Mouse (Mus musculus) gastrocnemius, adult 8-10 months (tissue): ENCODE measurements around the gene Klhl36. TPM values are rescaled to one million over a fixed set of nuclear protein-coding genes. Genes with fewer than 3 reads are reported as not detected.
A peak's percentile ranks its signal among the peaks of the same experiment; 100 is the strongest.
"Not testable (repeated sequence)": the region's sequence is repeated elsewhere in the genome, so short reads cannot be mapped to it uniquely, and the experiment has no call there.

Experiments used
- DNase-seq, 2 experiments: peaks; one replicate each; pipeline ENCODE4 v3.0.0; 2022; ENCODE audit warnings: low spot score in 2 of 2
- total RNA-seq, 4 experiments: library from RNA; stranded (reverse); gene quantifications; 2 replicates each; pipeline ENCODE4 v1.2.4; 2022

The Klhl36 gene
- total RNA-seq, 4 experiments from 2014 or later, result 0.90 to 2.1 (median 1.6) TPM

DNA sequence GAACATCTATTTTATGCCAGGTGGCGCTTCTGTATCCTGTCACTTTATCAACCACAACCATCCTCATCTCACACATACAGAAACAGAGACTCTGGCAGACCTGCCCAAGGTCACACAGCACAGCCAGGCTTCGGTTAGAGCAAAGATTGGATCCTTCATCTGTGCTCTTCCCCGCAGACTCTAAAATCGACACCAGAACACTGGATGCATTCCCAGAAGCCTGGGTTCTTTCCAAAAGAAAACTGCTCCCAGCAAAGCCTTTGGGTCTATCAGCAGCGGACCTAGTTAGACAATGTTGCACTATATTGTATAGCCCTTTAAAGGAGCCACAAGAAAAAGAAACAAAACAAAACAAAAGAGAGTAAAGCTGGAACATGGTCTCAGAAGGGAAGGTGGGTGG, 26.8 kb upstream of the Klhl36 start:
- DNase-seq, result no peak

DNA sequence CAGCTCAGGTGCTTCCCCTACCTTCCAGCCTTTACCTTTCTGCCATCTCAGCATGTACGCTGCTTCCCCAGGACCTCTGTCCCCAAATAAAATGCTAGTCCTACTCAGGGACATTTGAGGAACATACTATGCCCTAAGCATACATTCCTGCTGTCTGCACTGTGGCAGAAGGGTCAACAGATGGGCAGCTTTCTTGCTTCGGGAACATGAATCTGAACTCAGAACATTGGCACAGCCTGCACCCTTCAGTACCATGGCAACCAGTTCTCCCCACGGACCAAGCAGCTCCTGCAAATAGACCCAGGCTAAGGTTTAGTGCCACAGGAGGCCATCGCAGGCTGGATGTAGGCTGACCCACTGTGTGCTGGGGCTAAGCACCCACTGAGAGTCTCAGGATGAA, 25.2 kb upstream of the Klhl36 start:
- DNase-seq, result no peak

DNA sequence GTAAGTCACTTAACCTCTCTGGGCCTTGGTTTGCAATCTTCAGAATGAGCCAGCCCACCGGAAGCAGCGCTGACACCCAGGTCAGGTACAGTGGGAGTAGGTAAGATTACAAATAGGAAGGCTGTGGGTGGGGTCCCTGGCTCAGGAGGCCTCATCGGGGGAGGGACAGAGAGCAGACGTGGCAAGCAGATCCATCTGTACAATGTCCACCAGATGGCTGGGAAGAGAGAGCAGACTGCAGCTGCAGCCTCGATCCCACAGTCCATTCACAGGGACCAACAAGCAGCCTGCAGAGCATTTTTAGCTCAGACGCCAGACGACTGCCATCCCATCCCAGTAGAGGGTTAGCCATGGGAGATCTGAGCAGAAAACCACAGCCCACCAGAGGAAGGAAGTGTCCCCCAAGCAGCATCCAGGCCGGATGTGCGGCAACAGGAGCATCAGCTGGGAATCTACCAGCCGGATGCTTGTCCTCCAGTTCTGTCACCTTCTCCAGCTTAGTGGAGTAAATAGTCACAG, 24.5 kb upstream of the Klhl36 start:
- no peak for DNase-seq

DNA sequence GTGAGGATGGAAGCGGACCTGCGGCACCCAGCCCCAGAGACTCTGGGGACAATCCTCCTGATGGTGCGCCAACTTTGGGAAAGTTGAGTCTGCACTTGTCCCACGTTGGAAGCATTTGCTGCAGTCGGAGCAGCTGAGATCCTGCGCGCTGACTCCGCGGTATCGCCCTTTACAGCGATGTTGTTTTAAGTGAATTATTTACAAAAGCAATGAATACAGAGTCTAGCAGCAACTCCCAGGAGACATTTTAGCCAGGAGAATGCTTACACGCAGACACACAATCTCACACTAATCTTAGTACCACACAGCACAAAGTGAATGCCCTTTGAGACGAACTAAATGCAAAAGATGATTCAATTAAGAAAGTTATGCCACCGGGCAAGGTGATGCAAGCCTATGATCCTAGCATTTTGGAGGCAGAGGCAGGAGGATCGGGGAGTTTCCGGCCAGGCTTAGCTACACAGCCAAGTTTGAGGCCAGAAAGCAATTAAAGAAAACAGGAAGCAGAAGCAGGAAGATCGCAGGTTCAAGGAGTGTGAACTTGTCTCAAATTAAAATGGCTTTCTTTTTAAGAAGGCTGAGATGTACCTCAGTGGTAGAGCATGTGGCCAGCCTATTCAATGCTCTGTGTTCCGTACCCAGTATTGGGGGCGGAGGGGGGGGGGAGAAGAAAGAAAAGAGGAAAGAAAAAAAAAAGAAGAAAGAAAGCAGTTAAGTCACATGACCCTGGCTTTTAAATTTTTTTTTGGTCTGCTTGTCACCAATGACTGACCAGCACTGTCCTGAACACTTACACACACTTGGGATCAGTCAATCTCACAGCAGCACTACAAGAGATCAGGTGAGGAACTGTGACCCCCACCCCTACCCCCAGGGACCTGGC, 23.7 kb upstream of the Klhl36 start:
- DNase-seq, result no peak

DNA sequence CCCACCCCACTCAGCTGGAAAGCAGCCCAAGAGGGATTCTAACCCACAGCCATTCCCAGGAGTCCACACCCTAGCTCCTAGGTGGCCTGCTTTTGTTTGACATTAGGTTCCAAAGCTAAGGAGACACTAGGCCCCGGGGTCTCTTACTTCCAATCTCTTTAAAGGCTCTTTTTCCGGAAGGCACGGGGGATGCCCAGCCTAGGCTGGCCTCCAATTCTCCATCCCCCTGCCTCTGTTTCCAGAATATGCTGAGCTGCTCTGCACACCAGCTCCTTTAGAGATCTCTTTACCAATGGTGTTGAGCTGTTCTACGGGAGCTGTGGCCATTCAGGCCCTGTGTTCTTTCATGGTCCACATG, 23.1 kb upstream of the Klhl36 start:
- no peak for DNase-seq

DNA sequence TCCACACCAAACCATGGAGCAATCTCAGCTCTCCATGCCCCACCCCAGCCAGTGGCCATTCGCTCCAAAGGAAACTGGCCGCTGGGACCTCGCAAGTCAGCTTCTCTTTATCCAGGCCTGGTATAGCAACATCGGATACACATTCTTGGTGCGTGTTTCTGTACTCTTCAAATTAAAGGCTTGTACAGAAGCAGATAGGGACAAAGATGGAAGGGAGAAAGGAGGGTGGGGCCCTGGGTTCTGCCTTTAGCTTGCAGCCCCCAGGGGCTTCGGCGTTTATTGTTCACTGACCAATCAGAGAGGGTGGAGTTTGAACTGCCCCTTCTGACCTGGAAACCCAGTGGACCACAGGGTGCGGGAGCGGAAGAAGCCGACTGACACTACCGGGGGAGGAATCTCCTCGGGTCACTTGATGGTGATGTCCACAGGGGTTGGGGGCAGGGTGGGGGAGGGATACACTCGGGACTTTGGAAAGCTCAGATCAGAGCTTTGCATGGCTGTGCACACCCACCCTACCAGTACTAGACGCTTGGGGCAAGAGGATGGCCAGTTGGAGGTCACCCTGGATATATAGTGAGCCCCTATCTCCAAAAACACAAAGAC, 22.5 kb upstream of the Klhl36 start:
- DNase-seq, result no peak

DNA sequence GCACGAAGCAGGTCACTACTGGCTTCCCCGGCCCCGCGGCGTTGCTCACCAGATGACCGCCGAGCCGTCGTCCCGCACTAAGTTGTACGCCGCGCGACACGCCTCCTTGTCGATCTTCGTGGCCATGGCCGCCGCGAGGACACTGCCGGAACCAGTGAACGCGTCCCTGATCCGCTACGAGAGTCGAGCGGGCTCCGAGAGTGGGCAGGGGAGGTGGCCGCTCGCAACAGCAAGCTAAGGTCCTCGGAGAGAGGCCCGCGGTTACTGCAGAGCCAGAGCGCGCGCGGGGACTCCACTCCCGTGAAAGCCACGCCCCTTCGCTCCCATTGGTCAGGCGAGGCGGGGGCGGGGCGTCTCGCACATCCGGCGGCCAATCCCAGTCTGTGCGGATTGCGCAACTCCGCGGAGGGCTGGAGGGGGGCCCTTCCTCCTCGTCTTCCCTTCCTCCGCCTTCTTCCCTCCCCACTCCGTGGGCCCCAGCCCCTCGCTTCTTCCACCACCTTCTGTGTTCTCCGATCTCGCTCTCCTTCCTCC, 21.7 kb upstream of the Klhl36 start, which contains the start of gene Cotl1:
Gene Cotl1, minus strand, starts transcription at position 270 of the 534 bp plus-strand sequence.
- peak; percentile 95 to 96 for DNase-seq

DNA sequence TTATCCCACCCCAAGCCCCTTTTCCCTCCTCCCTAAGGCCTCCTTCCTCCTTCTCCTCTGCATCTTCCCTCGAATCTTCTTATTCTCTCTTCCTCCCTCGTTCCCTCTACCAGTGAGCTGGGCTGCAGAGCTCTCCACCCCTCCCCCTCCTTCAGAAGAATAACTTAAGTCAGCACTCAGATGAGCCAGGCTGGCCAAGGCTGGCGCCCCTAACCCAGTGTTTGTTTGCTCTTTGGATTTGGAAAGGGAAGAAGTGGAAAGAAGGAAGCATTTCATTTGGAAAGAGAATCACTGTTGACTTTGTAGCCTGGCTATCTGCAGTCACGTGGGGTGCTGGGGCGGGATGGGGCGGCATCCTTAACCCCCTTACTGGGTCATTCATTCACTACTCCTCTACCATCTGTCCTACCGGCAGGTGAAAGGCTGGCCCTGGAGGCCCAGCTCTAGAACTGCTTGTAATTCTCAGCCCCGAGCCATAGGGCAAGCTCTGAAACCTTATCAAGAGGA, 21.1 kb upstream of the Klhl36 start:
- no peak for DNase-seq

DNA sequence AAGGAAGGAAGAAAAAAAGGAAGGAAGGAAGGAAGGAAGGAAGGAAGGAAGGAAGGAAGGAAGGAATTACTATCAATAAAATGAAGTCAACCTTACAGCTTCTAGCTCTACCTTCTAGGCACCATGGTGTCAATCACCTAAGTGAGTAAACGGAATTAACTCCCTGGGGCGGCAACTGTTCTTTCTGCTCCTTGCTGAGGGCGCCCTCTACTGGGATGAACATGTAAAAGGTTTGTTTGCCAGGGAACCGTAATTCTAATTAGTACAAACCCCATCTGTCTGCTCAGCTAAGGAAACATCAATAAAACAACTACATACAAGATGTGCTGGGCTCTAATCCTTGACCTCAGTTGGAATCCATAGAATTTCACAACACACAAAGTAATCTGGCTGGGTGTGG, 18.6 kb upstream of the Klhl36 start:
- DNase-seq, result peak; percentile 31 to 38

DNA sequence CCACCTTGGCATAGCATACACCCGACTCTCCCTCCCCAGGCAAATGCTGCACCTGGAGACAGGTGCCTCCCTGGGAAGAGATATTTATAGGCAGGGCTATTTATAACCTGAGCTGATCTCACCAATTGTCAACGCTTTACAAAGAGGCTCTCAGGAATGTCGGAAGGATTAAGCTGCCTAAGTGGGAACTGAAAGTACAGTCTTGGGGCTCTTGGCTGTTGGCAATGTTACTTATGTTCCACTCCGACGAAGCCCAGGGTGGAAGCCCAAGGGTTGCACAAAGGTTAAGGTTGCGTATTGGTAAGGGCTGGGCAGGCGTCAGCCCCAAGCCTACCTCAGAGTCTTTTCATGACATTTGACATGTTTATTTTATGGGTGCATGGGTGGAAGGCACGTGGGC, 17.5 kb upstream of the Klhl36 start:
- DNase-seq, result no peak

DNA sequence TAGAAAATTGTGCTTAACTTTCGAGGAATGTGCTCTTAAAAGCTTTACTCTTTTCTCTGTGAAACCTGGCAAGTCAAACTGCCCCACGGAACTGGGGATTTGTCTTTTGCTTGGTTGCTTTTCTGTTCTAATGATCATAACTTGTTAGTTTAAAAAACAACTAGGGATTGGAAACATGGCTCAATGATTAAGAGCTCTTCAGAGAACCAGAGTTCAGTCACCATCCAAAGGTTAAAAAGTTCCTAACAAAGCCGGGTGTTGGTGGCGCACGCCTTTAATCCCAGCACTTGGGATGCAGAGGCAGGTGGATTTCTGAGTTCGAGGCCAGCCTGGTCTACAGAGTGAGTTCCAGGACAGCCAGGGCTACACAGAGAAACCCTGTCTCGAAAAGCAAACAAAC, 16.3 kb upstream of the Klhl36 start:
- not testable (repeated sequence) for DNase-seq

DNA sequence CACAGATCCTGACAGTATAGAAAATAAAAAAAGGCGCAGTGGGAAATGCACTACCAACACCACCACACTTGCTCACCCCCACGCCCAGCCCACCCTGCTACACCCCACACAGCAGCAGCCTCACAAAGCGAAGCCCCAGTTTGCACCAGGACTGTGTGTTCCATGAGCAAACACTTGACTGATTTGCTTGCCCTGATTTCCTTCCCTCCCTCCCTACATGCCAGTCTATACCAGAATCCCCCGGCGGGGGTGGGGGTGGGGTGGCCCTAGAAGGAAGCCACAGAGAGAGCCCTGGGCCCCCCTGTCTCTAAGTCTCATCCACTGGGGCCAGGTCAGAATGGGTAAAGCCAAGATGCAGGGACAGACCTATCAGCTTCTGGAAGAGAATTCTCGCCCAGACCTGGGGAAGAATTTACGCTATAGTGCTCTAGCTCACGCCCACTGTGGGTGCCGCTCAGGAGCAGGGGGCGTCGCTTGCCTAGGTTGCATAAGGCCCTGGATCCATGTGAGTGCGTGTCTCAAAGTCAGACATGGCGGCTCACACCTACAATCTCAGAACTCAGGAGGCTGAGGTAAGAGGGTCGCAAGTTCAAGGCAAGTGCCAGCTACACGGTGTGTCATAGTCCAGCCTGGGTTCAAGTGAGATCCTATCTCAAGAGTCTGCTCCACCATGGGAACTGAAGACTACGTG, 14.7 kb upstream of the Klhl36 start:
- no peak for DNase-seq

DNA sequence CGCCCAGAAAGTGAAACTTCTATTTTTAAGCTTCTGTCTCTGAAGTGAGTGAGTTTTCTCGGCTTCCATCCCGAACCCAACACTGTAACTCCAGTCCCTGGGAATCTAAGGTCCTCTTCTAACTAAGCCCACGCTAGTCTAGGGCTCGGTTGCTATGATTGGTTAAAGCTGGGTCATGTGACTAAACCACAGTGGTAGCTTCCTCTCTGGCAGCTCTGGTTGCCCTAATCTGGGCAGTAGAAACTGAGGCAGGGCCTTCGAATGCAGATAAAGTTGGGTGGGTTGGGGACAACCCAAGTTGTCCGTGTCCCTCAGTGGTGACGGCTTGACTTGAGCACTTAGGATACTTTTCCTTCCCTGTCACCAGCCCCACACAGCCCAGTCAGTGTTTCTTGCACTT, 8.5 kb upstream of the Klhl36 start:
- no peak for DNase-seq

DNA sequence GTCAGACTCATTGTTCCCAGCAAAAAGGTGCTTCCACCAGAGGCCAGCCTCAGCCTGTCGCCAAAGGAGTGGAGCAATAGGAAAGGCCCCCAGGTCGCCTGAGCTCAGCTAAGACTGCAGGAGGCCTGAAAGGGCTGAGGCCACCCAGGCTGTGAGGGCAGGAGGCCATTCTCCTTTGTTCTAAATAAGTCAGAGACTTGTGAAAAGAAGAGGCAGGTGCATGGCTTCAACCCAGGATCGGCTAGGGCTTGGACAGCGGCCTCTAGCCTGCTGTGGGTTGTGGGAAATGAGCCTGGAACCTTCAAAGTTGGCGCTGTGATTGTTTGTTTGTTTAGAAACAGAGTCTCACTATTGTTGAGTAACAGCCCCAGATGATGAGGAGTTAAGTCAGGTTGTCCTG, 8.0 kb upstream of the Klhl36 start:
- no peak for DNase-seq

DNA sequence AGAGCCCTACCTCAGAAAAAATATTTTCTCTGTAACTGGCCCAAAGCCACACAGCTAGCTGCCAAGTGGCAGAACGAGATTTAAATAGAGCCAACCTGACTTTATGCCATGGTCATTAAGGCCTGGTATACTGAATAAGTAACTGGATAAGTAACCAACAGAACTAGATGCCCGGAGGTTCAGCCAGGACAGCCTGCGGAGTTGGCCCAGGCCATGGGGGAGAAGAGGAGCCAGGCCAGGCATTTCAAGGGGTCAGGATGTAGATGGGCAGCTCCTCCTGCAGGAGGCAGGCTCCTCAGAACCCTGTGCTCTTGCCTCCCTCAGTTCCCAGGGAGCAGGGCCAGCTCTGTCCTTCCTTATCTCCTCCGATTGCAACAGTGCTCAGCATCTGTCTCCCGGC, 6.4 kb upstream of the Klhl36 start:
- DNase-seq, result peak; percentile 55 to 73

DNA sequence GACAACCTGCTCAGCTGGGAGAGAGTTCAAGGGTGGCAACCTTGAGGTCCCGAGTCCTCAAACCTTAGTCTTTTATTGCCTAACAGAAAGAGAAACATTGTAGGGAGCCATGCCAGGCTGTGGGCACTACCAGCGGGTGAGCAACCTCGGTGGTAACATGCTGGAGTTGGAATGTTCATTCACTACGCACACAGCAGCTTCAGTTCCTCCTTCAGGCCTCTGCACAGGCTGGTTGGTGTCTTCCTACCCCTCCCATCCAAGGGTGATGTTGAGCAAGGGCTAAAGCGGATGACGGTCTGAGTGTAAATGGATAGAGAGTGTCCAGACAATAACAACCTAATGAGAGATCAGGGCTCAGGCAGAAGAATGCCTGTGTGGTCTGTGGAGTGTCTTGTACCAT, 4.3 kb upstream of the Klhl36 start:
- DNase-seq, result no peak

DNA sequence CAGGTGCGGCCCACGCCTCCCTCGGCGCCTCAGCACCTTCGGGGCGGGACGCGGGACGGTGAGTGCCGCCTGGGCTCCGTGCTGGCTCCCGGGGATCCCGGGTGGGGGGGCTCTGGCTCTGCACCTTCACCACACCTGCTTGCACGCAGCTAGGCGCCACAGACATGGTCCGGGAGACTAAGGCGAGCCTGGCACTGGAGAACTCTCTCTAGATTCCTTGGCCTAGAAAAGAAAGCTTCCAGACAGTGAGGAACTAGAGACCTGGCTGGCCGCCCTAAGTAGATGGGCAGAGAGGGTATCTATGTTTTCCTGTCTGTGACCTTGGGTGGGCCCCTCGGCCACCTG, 296 bp downstream of the Klhl36 start:
- no peak for DNase-seq

DNA sequence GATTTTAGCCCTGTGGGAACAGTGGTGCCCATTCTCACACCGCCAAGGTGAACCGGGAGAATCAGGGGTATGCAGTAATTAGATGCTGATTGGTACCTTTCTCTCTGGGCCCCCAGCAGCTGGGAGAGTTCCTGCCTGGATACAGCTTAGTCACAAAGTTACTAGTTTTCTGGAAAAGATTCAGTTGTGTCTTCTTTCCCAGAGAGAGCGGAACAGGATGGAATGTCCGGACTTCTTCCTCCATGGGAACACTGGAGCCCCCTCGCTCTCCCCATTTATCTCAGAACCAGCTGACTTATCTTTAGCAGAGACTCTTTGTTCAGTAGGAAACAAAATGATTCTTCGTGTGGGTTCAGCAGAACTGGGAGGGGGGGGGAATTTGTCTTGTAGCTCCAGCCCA, 683 bp downstream of the Klhl36 start:
- no peak for DNase-seq

DNA sequence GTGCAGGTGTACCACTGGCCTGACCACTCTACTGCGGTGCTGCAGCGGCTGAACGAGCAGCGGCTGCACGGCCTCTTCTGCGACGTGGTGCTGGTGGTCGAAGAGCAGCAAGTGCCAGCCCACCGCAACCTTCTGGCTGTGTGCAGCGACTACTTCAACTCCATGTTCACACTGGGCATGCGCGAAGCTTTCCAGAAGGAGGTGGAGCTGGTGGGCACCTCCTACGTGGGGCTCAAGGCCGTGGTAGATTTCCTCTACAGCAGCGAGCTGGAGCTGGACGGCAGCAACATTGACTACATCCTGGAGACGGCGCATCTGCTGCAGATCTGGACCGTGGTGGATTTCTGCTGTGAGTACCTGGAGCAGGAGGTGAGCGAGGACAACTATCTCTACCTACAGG, 7.5 kb downstream of the Klhl36 start:
- DNase-seq, result no peak

DNA sequence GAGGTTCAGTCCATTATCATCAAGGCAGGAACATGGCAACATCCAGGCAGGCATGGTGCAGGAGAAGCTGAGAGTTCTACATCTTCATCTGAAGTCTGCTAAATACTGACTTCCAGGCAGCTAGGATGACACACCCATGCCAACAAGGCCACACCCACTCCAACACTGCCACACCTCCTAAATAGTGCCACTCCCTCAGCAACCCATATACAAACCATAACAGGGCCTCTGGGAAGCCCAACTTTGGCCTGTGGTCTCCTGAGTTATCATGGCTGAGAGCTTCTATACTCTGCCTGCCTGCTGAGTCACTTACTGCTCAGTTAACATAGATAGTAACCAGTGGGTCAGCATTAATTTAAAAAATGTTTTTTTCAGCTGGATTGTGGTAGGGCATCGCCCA, 11.1 kb downstream of the Klhl36 start:
- no peak for DNase-seq

DNA sequence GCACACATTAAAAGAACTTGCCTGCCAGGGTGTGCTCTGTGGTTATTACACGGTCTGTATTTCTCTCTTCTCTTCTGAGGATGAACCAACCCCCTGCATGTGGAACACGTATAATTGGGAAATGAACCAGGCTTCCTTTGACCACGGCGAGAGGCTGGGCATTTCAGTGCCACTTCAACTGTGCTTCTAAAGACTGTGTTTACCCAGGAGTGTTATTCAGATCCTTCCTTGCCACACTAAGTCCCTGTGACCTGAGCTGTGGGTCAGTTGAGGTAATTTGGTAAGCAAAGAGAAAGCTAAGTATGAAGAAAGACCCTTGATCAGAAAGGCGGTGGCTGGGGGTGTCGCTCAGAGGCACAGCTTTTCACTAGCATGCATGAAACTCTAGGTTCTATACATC, 19.2 kb downstream of the Klhl36 start:
- DNase-seq, result no peak

DNA sequence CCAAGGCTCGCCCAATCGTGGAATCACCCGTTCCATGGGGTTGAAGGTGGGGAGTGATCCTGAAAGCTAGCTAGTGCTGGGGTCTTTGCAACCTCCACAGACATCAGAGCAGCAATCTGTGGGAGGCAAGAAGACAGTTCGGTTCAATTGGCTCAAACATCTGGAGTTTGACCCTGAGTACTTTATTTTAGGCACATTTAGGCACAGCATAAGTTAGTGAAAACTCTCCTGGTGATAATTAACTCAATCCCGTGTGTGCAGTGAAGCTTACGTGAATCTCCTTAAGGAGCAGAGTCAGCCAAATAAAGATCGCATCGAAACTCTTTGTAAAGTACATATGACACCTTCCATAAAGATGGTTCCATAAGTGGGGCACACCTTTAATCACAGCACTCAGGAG, 19.9 kb downstream of the Klhl36 start:
- no peak for DNase-seq
